Mouse (Mus musculus) liver, adult 2 months (tissue): ENCODE results near the gene Fabp1. TPM values are rescaled to one million over a fixed set of nuclear protein-coding genes. Genes with fewer than 3 reads are reported as not detected.

ENCODE experiments used
- DNase-seq: peaks from one replicate; pipeline ENCODE4 v3.0.0-alpha.2; 2011; ENCODE audit warnings: low read depth, low spot score; ENCODE audit errors: extremely low read depth
- H3K27ac ChIP-seq: fragments of 200-500 bp; replicated peaks from 2 replicates; pipeline ENCODE4 v1.5.1; 2012; ENCODE audit warnings: low read depth, mild to moderate bottlenecking, control low read depth, inconsistent platforms, low read length; ENCODE audit not compliant: insufficient read depth
- H3K27me3 ChIP-seq: fragments of 200-500 bp; 2 replicates; pipeline ENCODE4 v1.6.1; 2012; ENCODE audit warnings: mild to moderate bottlenecking, moderate library complexity, low read length, inconsistent platforms; ENCODE audit not compliant: control insufficient read depth, insufficient read depth
- H3K36me3 ChIP-seq: fragments of 200-500 bp; 2 replicates; pipeline ENCODE4 v1.6.1; 2012; ENCODE audit warnings: low read length, inconsistent platforms; ENCODE audit not compliant: control insufficient read depth, insufficient read depth
- H3K4me1 ChIP-seq: fragments of 200-500 bp; 2 replicates; pipeline ENCODE4 v1.6.1; 2011; ENCODE audit warnings: low read length; ENCODE audit not compliant: control insufficient read depth, insufficient read depth
- H3K4me3 ChIP-seq: fragments of 200-500 bp; 2 replicates; pipeline ENCODE4 v1.5.1; 2011; ENCODE audit warnings: low read depth, mild to moderate bottlenecking, control low read depth, low read length, moderate library complexity; ENCODE audit not compliant: insufficient read depth
- H3K79me2 ChIP-seq: fragments of 200-500 bp; 2 replicates; pipeline ENCODE4 v1.6.1; 2012; ENCODE audit warnings: inconsistent platforms, mild to moderate bottlenecking, low read length, moderate library complexity; ENCODE audit not compliant: control insufficient read depth, insufficient read depth
- H3K9ac ChIP-seq: fragments of 200-500 bp; 2 replicates; pipeline ENCODE4 v1.6.1; 2012; ENCODE audit warnings: low read depth, mild to moderate bottlenecking, control low read depth, inconsistent platforms, low read length
- CTCF ChIP-seq: fragments of 200-500 bp; IDR thresholded peaks from 2 replicates; pipeline ENCODE4 v1.5.1; 2011; ENCODE audit warnings: low read depth, low read length, control low read depth
- POLR2A ChIP-seq: fragments of 200-500 bp; IDR thresholded peaks from 2 replicates; pipeline ENCODE4 v1.6.1; 2011; ENCODE audit warnings: low read length, control low read depth; ENCODE audit not compliant: insufficient read depth; ENCODE audit errors: extremely low read depth
- WGBS: fragments of 180-500 bp; shearing (Covaris S2); methylation state at CpG from one replicate; pipeline ENCODE4 v1.1.7; 2018; 5-methylcytosine and 5-hydroxymethylcytosine counted together
- polyA plus RNA-seq: library from polyadenylated mRNA; depleted of rRNA; stranded (reverse); fragments of >200 nt; gene quantifications from 2 replicates; pipeline ENCODE4 v1.2.3, GENCODE M21; 2012
- total RNA-seq: library from RNA; depleted of rRNA; stranded (reverse); fragments of >200 nt; gene quantifications from 2 replicates; pipeline ENCODE4 v1.2.3, GENCODE M21; 2014

Fabp1 gene
- total and polyA plus RNA-seq, 2 experiments, result 1,952 to 10,515 TPM

GRCm38 (mm10) chr6:71235121-71235520, 35.5 kb downstream of the Fabp1 start:
- 19% methylated on average over 13 of the region's 13 CpGs for WGBS
- DNase-seq, result peak; percentile 92
- peak overlapping the region; percentile 94 for H3K27ac ChIP-seq
- H3K4me1 ChIP-seq, result peaks cover 6% of the 10 kb centered on the region
- H3K9ac ChIP-seq, result peak overlapping the region; percentile 43
- no peaks in the 10 kb centered on the region for H3K36me3 ChIP-seq
- no peak overlapping the region for H3K4me3 ChIP-seq
- TF ChIP-seq CTCF, result 0 out of 2 replicates have a peak, but pooled peaks have one; percentile 25
- TF ChIP-seq POLR2A, result no peak
- H3K27me3 ChIP-seq, result no peaks in the 10 kb centered on the region
- no peaks in the 10 kb centered on the region for H3K79me2 ChIP-seq

- Histone ChIP-seq H3K79me2 (no peaks in the 10 kb centered on the region), H3K27ac (peak overlapping the region; percentile 94), H3K4me1 (peaks cover 6% of the 10 kb centered on the region), H3K36me3 (no peaks in the 10 kb centered on the region), H3K9ac (no peak overlapping the region), H3K4me3 (no peak overlapping the region), H3K27me3 (no peaks in the 10 kb centered on the region)
- TF ChIP-seq CTCF (no peak), POLR2A (no peak)
- 24% methylated on average over 3 of the region's 3 CpGs for WGBS
- peak; percentile 99 for DNase-seq
These were observed 36.3 kb downstream of the Fabp1 start for GRCm38 (mm10) chr6:71235944-71236343.

GRCm38 (mm10) chr6:71236506-71236905, 36.9 kb downstream of the Fabp1 start:
- H3K9ac ChIP-seq, result peak overlapping the region; percentile 24
- peak; percentile 97 for DNase-seq
- H3K27ac ChIP-seq, result peak overlapping the region; percentile 80
- H3K4me3 ChIP-seq, result no peak overlapping the region
- peaks cover 6% of the 10 kb centered on the region for H3K4me1 ChIP-seq
- H3K79me2 ChIP-seq, result no peaks in the 10 kb centered on the region
- 21% methylated on average over 6 of the region's 6 CpGs for WGBS
- no peaks in the 10 kb centered on the region for H3K27me3 ChIP-seq
- TF ChIP-seq POLR2A, result no peak
- TF ChIP-seq CTCF, result no peak
- H3K36me3 ChIP-seq, result no peaks in the 10 kb centered on the region

GRCm38 (mm10) chr6:71237031-71237431, 37.4 kb downstream of the Fabp1 start:
- TF ChIP-seq POLR2A (no peak), CTCF (no peak)
- Histone ChIP-seq H3K27me3 (no peaks in the 10 kb centered on the region), H3K79me2 (no peaks in the 10 kb centered on the region), H3K4me1 (peaks cover 6% of the 10 kb centered on the region), H3K9ac (no peak overlapping the region; the same call in 1 of the 2 replicates), H3K27ac (peak overlapping the region; percentile 63), H3K4me3 (no peak overlapping the region), H3K36me3 (no peaks in the 10 kb centered on the region)
- DNase-seq, result peak; percentile 99
- WGBS, result 17% methylated on average over 6 of the region's 6 CpGs

GRCm38 (mm10) chr6:71239069-71239750, 39.6 kb downstream of the Fabp1 start:
- Histone ChIP-seq H3K9ac (no peak overlapping the region), H3K36me3 (no peaks in the 10 kb centered on the region), H3K4me3 (no peak overlapping the region), H3K79me2 (no peaks in the 10 kb centered on the region), H3K4me1 (peaks cover 11% of the 10 kb centered on the region), H3K27ac (no peak overlapping the region), H3K27me3 (no peaks in the 10 kb centered on the region)
- no peak for TF ChIP-seq CTCF
- no peak for TF ChIP-seq POLR2A
- DNase-seq, result peak; percentile 65
- WGBS, result 93% methylated on average over 26 of the region's 26 CpGs

- no peaks in the 10 kb centered on the region for H3K79me2 ChIP-seq
- H3K4me1 ChIP-seq, result peaks cover 5% of the 10 kb centered on the region
- no peaks in the 10 kb centered on the region for H3K27me3 ChIP-seq
- no peak overlapping the region for H3K4me3 ChIP-seq
- no peak for DNase-seq
- no peak overlapping the region for H3K9ac ChIP-seq
- no peaks in the 10 kb centered on the region for H3K36me3 ChIP-seq
- H3K27ac ChIP-seq, result no peak overlapping the region
- TF ChIP-seq CTCF, result no peak
- TF ChIP-seq POLR2A, result no peak
- WGBS, result 92% methylated on average over 7 of the region's 7 CpGs
These were observed 41.2 kb downstream of the Fabp1 start for GRCm38 (mm10) chr6:71240831-71241230.
